Mouse (Mus musculus) liver, embryonic 16.5 days (tissue): Measurements from ENCODE around the gene Fggy. TPM values are rescaled to one million over a fixed set of nuclear protein-coding genes. Genes with fewer than 3 reads are reported as not detected.
A peak's percentile ranks its signal among the peaks of the same experiment; 100 is the strongest.

Source experiments
- ATAC-seq: fragments of 200-750 bp; cut with Nextera tagmentation; 2 replicates; pipeline ENCODE4 v1.8.0; 2017; ENCODE audit warnings: low read depth, mild to moderate bottlenecking, moderate number of reproducible peaks, moderate library complexity
- H3K27ac ChIP-seq: fragments of 300-500 bp; sonication (generic); 2 replicates; pipeline ENCODE4 v1.5.1; 2014; ENCODE audit warnings: mild to moderate bottlenecking, low read length
- H3K27me3 ChIP-seq: fragments of 300-500 bp; sonication (generic); 2 replicates; pipeline ENCODE4 v1.6.1; 2014; ENCODE audit warnings: low read depth, low read length, mixed read lengths; ENCODE audit not compliant: control insufficient read depth, insufficient read depth
- H3K36me3 ChIP-seq: fragments of 300-500 bp; sonication (generic); 2 replicates; pipeline ENCODE4 v1.6.1; 2014; ENCODE audit warnings: mild to moderate bottlenecking; ENCODE audit not compliant: control insufficient read depth, insufficient read depth
- H3K4me1 ChIP-seq: fragments of 300-500 bp; sonication (generic); 2 replicates; pipeline ENCODE4 v1.6.1; 2014; ENCODE audit warnings: low read depth, low read length, mixed read lengths; ENCODE audit not compliant: control insufficient read depth
- H3K4me2 ChIP-seq: fragments of 300-500 bp; sonication (generic); 2 replicates; pipeline ENCODE4 v1.6.1; 2014; ENCODE audit warnings: low read depth, low read length, mixed read lengths
- H3K4me3 ChIP-seq: fragments of 300-500 bp; sonication (generic); 2 replicates; pipeline ENCODE4 v1.5.1; 2014; ENCODE audit warnings: low read depth, mild to moderate bottlenecking, low read length
- H3K9ac ChIP-seq: fragments of 300-500 bp; sonication (generic); 2 replicates; pipeline ENCODE4 v1.6.1; 2014; ENCODE audit warnings: low read depth, low read length
- H3K9me3 ChIP-seq: fragments of 300-500 bp; sonication (generic); replicated peaks from 2 replicates; pipeline ENCODE4 v1.6.1; 2016; ENCODE audit warnings: low read length; ENCODE audit not compliant: control insufficient read depth
- WGBS: fragments of 180-500 bp; shearing (Covaris S2); extraction: QIAGEN DNeasy Blood & Tissue Kit; methylation state at CpG from one replicate; pipeline ENCODE4 v1.1.7; 2014; ENCODE audit not compliant: insufficient replicate concordance; 5-methylcytosine and 5-hydroxymethylcytosine counted together
- polyA plus RNA-seq: library from polyadenylated mRNA; unstranded; fragments of >200 nt; fragmentation: Nextera tagmentation; extraction: Ambion mirVana; gene quantifications from 2 replicates; pipeline ENCODE4 v1.2.1, GENCODE M21; 2015

Gene Fggy
- polyA plus RNA-seq, 1 experiment from 2014 or later: 45.3 TPM

DNA sequence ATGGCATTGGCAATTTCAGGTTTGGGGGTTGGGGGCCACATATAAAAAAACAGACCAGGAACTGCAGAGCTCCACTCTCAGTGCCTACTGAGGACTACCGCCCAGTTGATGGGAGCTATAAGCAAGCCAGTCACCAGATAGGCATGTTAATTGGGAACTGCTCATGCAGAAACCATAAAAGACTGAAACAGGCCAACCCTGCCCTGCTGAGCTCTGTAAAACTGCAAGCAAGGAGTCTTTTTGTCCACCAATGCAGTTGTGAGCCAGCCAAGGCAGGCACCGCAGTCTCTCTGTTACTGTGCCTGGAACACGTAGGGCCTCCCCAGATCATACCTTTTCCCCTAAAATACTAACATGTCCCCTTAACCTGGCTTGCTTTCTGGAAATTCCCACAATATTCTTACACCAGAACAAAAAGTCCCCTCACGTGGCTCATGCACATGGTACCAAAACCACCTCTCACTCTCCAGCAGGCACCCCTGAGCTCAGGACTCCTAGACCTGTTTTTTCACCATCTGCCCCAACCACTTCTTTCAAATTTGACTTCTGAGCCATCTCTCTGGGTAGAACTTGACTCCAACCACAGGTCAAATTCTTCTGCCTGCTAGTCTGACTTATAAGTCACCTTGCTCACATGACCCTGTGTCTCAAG, 377.2 kb downstream of the Fggy start:
- WGBS: 69% methylated on average over 4 of the region's 4 CpGs
- no peaks in the 10 kb centered on the region for H3K36me3 ChIP-seq
- H3K9ac ChIP-seq: no peak overlapping the region
- H3K27me3 ChIP-seq: no peaks in the 10 kb centered on the region
- H3K4me2 ChIP-seq: no peak overlapping the region
- no peaks in the 10 kb centered on the region for H3K4me1 ChIP-seq
- ATAC-seq: no peak
- H3K4me3 ChIP-seq: no peak overlapping the region
- H3K9me3 ChIP-seq: no peaks in the 10 kb centered on the region
- no peak overlapping the region for H3K27ac ChIP-seq

GRCm38 (mm10) chr4:95938701-95939100, 381.4 kb downstream of the Fggy start:
- 65% methylated on average over 3 of the region's 3 CpGs for WGBS
- no peaks in the 10 kb centered on the region for H3K36me3 ChIP-seq
- no peak overlapping the region for H3K27ac ChIP-seq
- H3K4me3 ChIP-seq: no peak overlapping the region
- H3K9me3 ChIP-seq: no peaks in the 10 kb centered on the region
- H3K4me1 ChIP-seq: no peaks in the 10 kb centered on the region
- no peak overlapping the region for H3K4me2 ChIP-seq
- H3K27me3 ChIP-seq: no peaks in the 10 kb centered on the region
- no peak for ATAC-seq
- no peak overlapping the region for H3K9ac ChIP-seq

GRCm38 (mm10) chr4:95947896-95948295, 390.6 kb downstream of the Fggy start:
- no peaks in the 10 kb centered on the region for H3K9me3 ChIP-seq
- no peaks in the 10 kb centered on the region for H3K4me1 ChIP-seq
- no peak for ATAC-seq
- no peak overlapping the region for H3K4me3 ChIP-seq
- no peak overlapping the region for H3K4me2 ChIP-seq
- H3K27ac ChIP-seq: no peak overlapping the region
- H3K9ac ChIP-seq: no peak overlapping the region
- H3K36me3 ChIP-seq: no peaks in the 10 kb centered on the region
- no peaks in the 10 kb centered on the region for H3K27me3 ChIP-seq
- 51% methylated on average over 1 of the region's 1 CpGs for WGBS

DNA sequence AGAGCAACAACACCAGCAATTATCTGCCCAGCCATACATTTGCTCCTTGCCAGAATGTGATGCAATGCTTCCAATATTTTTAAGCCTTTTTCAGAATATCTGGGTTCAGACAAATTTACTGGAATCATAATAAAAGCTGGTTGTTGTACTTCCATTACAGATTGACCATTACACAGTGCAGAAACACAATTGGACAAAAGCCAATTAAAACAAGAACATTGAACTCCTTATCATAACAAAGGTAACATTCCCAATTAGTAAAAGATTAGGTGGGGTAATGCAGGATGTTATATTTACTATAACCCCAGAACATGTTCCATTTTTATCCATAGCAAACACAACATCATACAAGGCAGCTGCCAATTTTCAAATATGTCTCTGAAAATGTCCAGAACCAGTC, 396.0 kb downstream of the Fggy start:
- no peak overlapping the region for H3K4me2 ChIP-seq
- no peak overlapping the region for H3K4me3 ChIP-seq
- no peak overlapping the region for H3K27ac ChIP-seq
- no peak for ATAC-seq
- H3K27me3 ChIP-seq: no peaks in the 10 kb centered on the region
- no peaks in the 10 kb centered on the region for H3K4me1 ChIP-seq
- H3K9me3 ChIP-seq: no peaks in the 10 kb centered on the region
- H3K36me3 ChIP-seq: no peaks in the 10 kb centered on the region
- H3K9ac ChIP-seq: no peak overlapping the region

- H3K4me3 ChIP-seq: peak within 1 kb of the TSS; percentile 62
- under 1% methylated on average over 72 of the region's 82 CpGs for WGBS
- peak within 1 kb of the TSS; percentile 61 for H3K4me2 ChIP-seq
- no peaks in the 10 kb centered on the region for H3K36me3 ChIP-seq
- H3K27me3 ChIP-seq: no peaks in the 10 kb centered on the region; the same call in 1 of the 2 replicates
- peak; percentile 98 for ATAC-seq
- peak within 1 kb of the TSS; percentile 55; the same call in 1 of the 2 replicates for H3K9ac ChIP-seq
- peak within 1 kb of the TSS; percentile 30; the same call in 1 of the 2 replicates for H3K27ac ChIP-seq
- H3K9me3 ChIP-seq: no peaks in the 10 kb centered on the region
- H3K4me1 ChIP-seq: no peaks in the 10 kb centered on the region
Observed at GRCm38 (mm10) chr4:95966928-95967724, 409.8 kb downstream of the Fggy start, which contains the start of gene Hook1. Gene Hook1 (plus strand): TSS chr4:95967240.
